Mouse (Mus musculus): ENCODE results near the gene Ugt1a5.

DNA sequence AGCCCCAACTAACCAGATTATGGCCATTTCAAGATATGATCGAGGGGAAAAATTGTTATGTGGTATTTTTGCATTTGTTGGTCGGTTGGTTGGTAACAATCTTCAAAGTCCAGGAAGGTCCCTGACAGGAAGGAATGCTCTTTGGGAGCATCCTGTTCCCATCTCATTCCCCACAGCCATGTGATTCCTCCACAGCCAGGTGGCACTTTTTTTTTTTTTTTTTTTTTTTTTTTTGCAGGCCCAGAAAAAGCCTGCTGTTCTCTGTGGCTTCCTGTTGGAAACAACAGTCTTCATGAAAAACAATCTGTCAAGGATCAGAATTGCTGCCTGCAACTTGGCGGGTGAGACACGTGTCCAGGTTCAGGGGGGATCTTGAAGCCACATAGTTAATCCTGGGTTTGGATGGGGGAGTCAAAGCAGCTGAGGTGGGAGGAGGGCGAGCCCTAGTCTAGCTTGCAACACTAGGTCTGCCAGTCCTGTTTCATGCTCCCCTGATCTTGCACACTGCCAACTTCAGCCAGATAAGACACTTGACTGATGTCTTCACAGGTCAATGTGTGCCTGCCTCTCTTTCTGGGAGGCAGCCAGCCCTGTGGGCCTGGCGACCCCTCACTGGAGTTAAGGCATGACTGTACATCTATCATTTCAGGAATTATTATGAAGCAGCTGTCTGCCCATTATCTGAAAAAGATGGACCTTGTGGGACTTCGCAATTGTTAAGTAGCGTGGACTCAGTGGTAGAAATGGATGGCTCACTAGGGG lies 93.2 kb downstream of the Ugt1a5 start:
- TF ChIP-seq CTCF (IDR thresholded peaks at IDR 0.05; ENCODE audit: low read depth) (no peak), EP300 (IDR thresholded peaks at IDR 0.05; ENCODE audit: low read depth) (no peak)

Measured in liver, embryonic 14.5 days (tissue).